In genomic region chr3:157232723-157233122, GRCm38 (mm10) we compare ENCODE assay signal across 8 mouse cellular contexts.
DNase-seq lines count a peak whose midpoint lies in the region; ATAC-seq and TF ChIP-seq lines count a peak whose summit lies in the region.

No protein-coding gene starts in this region.

- no peaks in the 10 kb centered on the region for H3K9me3 ChIP-seq in hindbrain, embryonic 10.5 days
- H3K9me3 ChIP-seq in hindbrain, embryonic 12.5 days (replicated peaks), result no peaks in the 10 kb centered on the region
- no peaks in the 10 kb centered on the region for H3K9me3 ChIP-seq in limb, embryonic 14.5 days (ENCODE audit: control insufficient read depth, low read length)

- no peaks in the 10 kb centered on the region for H3K4me1 ChIP-seq in hindbrain, embryonic 10.5 days (replicated peaks)
- H3K4me1 ChIP-seq in hindbrain, embryonic 12.5 days, result no peaks in the 10 kb centered on the region
- no peaks in the 10 kb centered on the region for H3K4me1 ChIP-seq in limb, embryonic 14.5 days (ENCODE audit: control insufficient read depth, insufficient read depth, low read length)

- H3K9ac ChIP-seq in hindbrain, embryonic 12.5 days, result no peak overlapping the region
- no peak overlapping the region for H3K9ac ChIP-seq in limb, embryonic 14.5 days (ENCODE audit: low read depth, low read length, severe bottlenecking)

- H3K36me3 ChIP-seq in hindbrain, embryonic 10.5 days, result no peaks in the 10 kb centered on the region
- no peaks in the 10 kb centered on the region for H3K36me3 ChIP-seq in hindbrain, embryonic 12.5 days
- H3K36me3 ChIP-seq in limb, embryonic 14.5 days (ENCODE audit: control insufficient read depth, insufficient read depth, low read length), result no peaks in the 10 kb centered on the region

- no peak overlapping the region for H3K4me2 ChIP-seq in hindbrain, embryonic 12.5 days (replicated peaks)
- no peak overlapping the region for H3K4me2 ChIP-seq in limb, embryonic 14.5 days (replicated peaks; ENCODE audit: low read depth, low read length, severe bottlenecking)

- H3K27ac ChIP-seq in hindbrain, embryonic 10.5 days, result no peak overlapping the region; the same call in 1 of the 2 replicates
- no peak overlapping the region for H3K27ac ChIP-seq in hindbrain, embryonic 12.5 days
- no peak overlapping the region for H3K27ac ChIP-seq in limb, embryonic 14.5 days (replicated peaks; ENCODE audit: low read depth, low read length)

- no peak overlapping the region for H3K4me3 ChIP-seq in hindbrain, embryonic 10.5 days
- H3K4me3 ChIP-seq in hindbrain, embryonic 12.5 days, result no peak overlapping the region
- H3K4me3 ChIP-seq in limb, embryonic 14.5 days (replicated peaks; ENCODE audit: low read length), result no peak overlapping the region

- peak; percentile 26 for DNase-seq in hindbrain, embryonic 10.5 days (ENCODE audit: low spot score)
- DNase-seq in NIH3T3 (ENCODE audit: low read depth), result peak; percentile 44
- peak; percentile 20 for DNase-seq in embryo, embryonic 11.5 days (ENCODE audit: low read depth, low spot score)
- peak; percentile 0 for DNase-seq in induced T-regulatory cell, adult 2 months (ENCODE audit: low read depth)
- peak; percentile 51 for DNase-seq in limb, embryonic 14.5 days (ENCODE audit: low spot score)
- DNase-seq in right cerebral cortex, postnatal 4 days, result peak; percentile 11
- DNase-seq in thymus, postnatal 36 days, result no peak

- no peaks in the 10 kb centered on the region for H3K27me3 ChIP-seq in hindbrain, embryonic 10.5 days (ENCODE audit: insufficient read depth, poor library complexity, severe bottlenecking)
- H3K27me3 ChIP-seq in hindbrain, embryonic 12.5 days, result no peaks in the 10 kb centered on the region
- no peaks in the 10 kb centered on the region for H3K27me3 ChIP-seq in limb, embryonic 14.5 days (ENCODE audit: control insufficient read depth, insufficient read depth, low read length)

- 44% methylated on average over 5 of the region's 5 CpGs for WGBS in hindbrain, embryonic 10.5 days
- WGBS in hindbrain, embryonic 12.5 days, result 33% methylated on average over 5 of the region's 5 CpGs
- WGBS in limb, embryonic 14.5 days, result 26% methylated on average over 5 of the region's 5 CpGs

- no peak for TF ChIP-seq POLR2A in limb, embryonic 14.5 days (IDR thresholded peaks at IDR 0.05; ENCODE audit: borderline replicate concordance, extremely low read depth, insufficient read depth, insufficient read length)

- no peak for ATAC-seq in hindbrain, embryonic 12.5 days (ENCODE audit: low FRiP score)
- ATAC-seq in limb, embryonic 14.5 days (ENCODE audit: low FRiP score, low read depth), result no peak

Comparison
In these comparisons a context has a peak if more than half of its experiments do, and no peak if none do; other contexts are left out.
1. DNase-seq: peak in hindbrain, embryonic 10.5 days (single experiment), NIH3T3 (single experiment), embryo, embryonic 11.5 days (single experiment), induced T-regulatory cell, adult 2 months (single experiment), limb, embryonic 14.5 days (single experiment) and right cerebral cortex, postnatal 4 days (single experiment); none in thymus, postnatal 36 days (0 of 2).